Comparison of ENCODE assay signal across 8 mouse cellular contexts in genomic region chr11:78512025-78512957, GRCm38 (mm10). TPM values are rescaled to one million over a fixed set of nuclear protein-coding genes. Genes with fewer than 3 reads are reported as not detected.
DNase-seq lines count a peak whose midpoint lies in the region; ATAC-seq and TF ChIP-seq lines count a peak whose summit lies in the region.

Gene Tmem199, minus strand, starts transcription at chr11:78512172.
Gene Poldip2, plus strand, starts transcription at chr11:78512193.

- H3K4me2 ChIP-seq in forebrain, embryonic 13.5 days: peak within 1 kb of the TSS; percentile 92
- peak within 1 kb of the TSS; percentile 94 for H3K4me2 ChIP-seq in liver, postnatal 0 days (ENCODE audit: low read depth, low read length)
- H3K4me2 ChIP-seq in neural tube, embryonic 14.5 days (ENCODE audit: low read depth, low read length): peak within 1 kb of the TSS; percentile 97

- H3K9me3 ChIP-seq in E14TG2a.4 (ENCODE audit: low read length): no peaks in the 10 kb centered on the region
- H3K9me3 ChIP-seq in forebrain, embryonic 13.5 days (replicated peaks): no peaks in the 10 kb centered on the region
- H3K9me3 ChIP-seq in liver, postnatal 0 days (ENCODE audit: low read length): no peaks in the 10 kb centered on the region
- H3K9me3 ChIP-seq in neural tube, embryonic 14.5 days (ENCODE audit: control insufficient read depth, low read length): no peaks in the 10 kb centered on the region

- TF ChIP-seq CTCF in E14TG2a.4 (conservative IDR thresholded peaks at IDR 0.05; ENCODE audit: low read length): no peak
- TF ChIP-seq CTCF in liver, postnatal 0 days (IDR thresholded peaks at IDR 0.05; ENCODE audit: low read depth): no peak

- H3K4me3 ChIP-seq in E14TG2a.4 (replicated peaks; ENCODE audit: low read length): peak within 1 kb of the TSS; percentile 95
- peak within 1 kb of the TSS; percentile 89 for H3K4me3 ChIP-seq in forebrain, embryonic 13.5 days
- H3K4me3 ChIP-seq in liver, postnatal 0 days (ENCODE audit: low read depth, low read length): peak within 1 kb of the TSS; percentile 94
- H3K4me3 ChIP-seq in neural tube, embryonic 14.5 days (ENCODE audit: low read depth, low read length): peak within 1 kb of the TSS; percentile 97

- peak; percentile 96 for ATAC-seq in forebrain, embryonic 13.5 days
- ATAC-seq in liver, postnatal 0 days: peak; percentile 98
- peak; percentile 96 for ATAC-seq in neural tube, embryonic 14.5 days (ENCODE audit: low read depth)

- intact Hi-C loops in heart, postnatal 10 days (cut with DNase I): no loop called here

- peaks cover 46% of the 10 kb centered on the region for H3K4me1 ChIP-seq in E14TG2a.4 (replicated peaks; ENCODE audit: low read depth, low read length)
- peaks cover 22% of the 10 kb centered on the region for H3K4me1 ChIP-seq in forebrain, embryonic 13.5 days
- H3K4me1 ChIP-seq in liver, postnatal 0 days (ENCODE audit: insufficient read depth): peaks cover 27% of the 10 kb centered on the region
- peaks cover 13% of the 10 kb centered on the region for H3K4me1 ChIP-seq in neural tube, embryonic 14.5 days (ENCODE audit: control insufficient read depth, insufficient read depth, low read length)

- H3K36me3 ChIP-seq in E14TG2a.4 (ENCODE audit: insufficient read depth, low read length): peaks cover 71% of the 10 kb centered on the region
- peaks cover 51% of the 10 kb centered on the region for H3K36me3 ChIP-seq in forebrain, embryonic 13.5 days (ENCODE audit: poor library complexity, severe bottlenecking)
- peaks cover 39% of the 10 kb centered on the region for H3K36me3 ChIP-seq in liver, postnatal 0 days (replicated peaks; ENCODE audit: insufficient read depth, low read length)
- peaks cover 19% of the 10 kb centered on the region for H3K36me3 ChIP-seq in neural tube, embryonic 14.5 days (ENCODE audit: control insufficient read depth, insufficient read depth, low read length)

- WGBS in forebrain, embryonic 13.5 days: under 1% methylated on average over 64 of the region's 67 CpGs
- WGBS in large intestine, adult 2 months: under 1% methylated on average over 67 of the region's 67 CpGs
- under 1% methylated on average over 59 of the region's 67 CpGs for WGBS in liver, postnatal 0 days (ENCODE audit: insufficient replicate concordance)
- WGBS in neural tube, embryonic 14.5 days: 2% methylated on average over 61 of the region's 67 CpGs

- peak within 1 kb of the TSS; percentile 97 for H3K9ac ChIP-seq in forebrain, embryonic 13.5 days
- peak within 1 kb of the TSS; percentile 96 for H3K9ac ChIP-seq in liver, postnatal 0 days (replicated peaks)
- peak within 1 kb of the TSS; percentile 86 for H3K9ac ChIP-seq in neural tube, embryonic 14.5 days (replicated peaks; ENCODE audit: low read depth, low read length)

- DNase-seq in c-Kit-positive CD71-positive TER-119-positive erythroid progenitor cells, embryonic 14.5 days (ENCODE audit: low spot score): peak; percentile 84
- DNase-seq in heart, postnatal 10 days: peak; percentile 92 to 93
- peak; percentile 76 for DNase-seq in large intestine, adult 2 months (ENCODE audit: low read depth, low spot score)
- peak; percentile 94 for DNase-seq in liver, postnatal 0 days
- peak; percentile 95 for DNase-seq in testis, postnatal 10 days (ENCODE audit: low spot score)

- no peaks in the 10 kb centered on the region for H3K27me3 ChIP-seq in E14TG2a.4 (ENCODE audit: insufficient read depth, low read length)
- H3K27me3 ChIP-seq in forebrain, embryonic 13.5 days: no peaks in the 10 kb centered on the region
- no peaks in the 10 kb centered on the region for H3K27me3 ChIP-seq in liver, postnatal 0 days (ENCODE audit: insufficient read depth, low read length)
- H3K27me3 ChIP-seq in neural tube, embryonic 14.5 days (ENCODE audit: control insufficient read depth, insufficient read depth, low read length): no peaks in the 10 kb centered on the region

- no peak for TF ChIP-seq EP300 in liver, postnatal 0 days (IDR thresholded peaks at IDR 0.05; ENCODE audit: low read depth)

- H3K27ac ChIP-seq in forebrain, embryonic 13.5 days: peak within 1 kb of the TSS; percentile 81
- H3K27ac ChIP-seq in liver, postnatal 0 days (ENCODE audit: low read depth): peak within 1 kb of the TSS; percentile 92
- peak within 1 kb of the TSS; percentile 80 for H3K27ac ChIP-seq in neural tube, embryonic 14.5 days (ENCODE audit: low read depth, low read length)

RNA-seq across cellular contexts. Expression of gene Tmem199, which starts in this region (rescaled TPM):
- polyA plus RNA-seq in forebrain, embryonic 13.5 days (2015; fragmentation: Nextera tagmentation; extraction: Ambion mirVana): 85.9 and 86.6 TPM in 2 replicates
- 10 to 100 TPM; 14.9 to 16.6 TPM for total RNA-seq in heart, postnatal 10 days (2021)
- 11.1 and 13.0 TPM in 2 replicates for polyA plus RNA-seq in large intestine, adult 2 months (2012; rRNA removed)
- polyA plus RNA-seq in liver, postnatal 0 days (2015; fragmentation: Nextera tagmentation; extraction: Ambion mirVana): 21.1 TPM in 2 replicates
- polyA plus RNA-seq in neural tube, embryonic 14.5 days (2014; fragmentation: Nextera tagmentation; extraction: Ambion mirVana): 104 and 108 TPM in 2 replicates

RNA-seq across cellular contexts. Expression of gene Poldip2, which starts in this region (rescaled TPM):
- 170 and 176 TPM in 2 replicates for polyA plus RNA-seq in forebrain, embryonic 13.5 days (2015; fragmentation: Nextera tagmentation; extraction: Ambion mirVana)
- total RNA-seq in heart, postnatal 10 days (2021): 100 to 1,000 TPM; 161 to 163 TPM
- polyA plus RNA-seq in large intestine, adult 2 months (2012; rRNA removed): 41.2 and 43.9 TPM in 2 replicates
- polyA plus RNA-seq in liver, postnatal 0 days (2015; fragmentation: Nextera tagmentation; extraction: Ambion mirVana): 94.2 and 96.6 TPM in 2 replicates
- 169 and 191 TPM in 2 replicates for polyA plus RNA-seq in neural tube, embryonic 14.5 days (2014; fragmentation: Nextera tagmentation; extraction: Ambion mirVana)

Comparison
In these comparisons a context has a peak if more than half of its experiments do, and no peak if none do; other contexts are left out.
1. Peak in every context shown above with its lines: DNase-seq, ATAC-seq, H3K4me3 ChIP-seq and H3K27ac ChIP-seq.